Mouse (Mus musculus) thymus, postnatal 14 days (tissue): ENCODE results near the gene Poc1a.

Source experiments
- DNase-seq: peaks from one replicate; pipeline ENCODE4 v3.0.0; 2021

Poc1a gene

DNA sequence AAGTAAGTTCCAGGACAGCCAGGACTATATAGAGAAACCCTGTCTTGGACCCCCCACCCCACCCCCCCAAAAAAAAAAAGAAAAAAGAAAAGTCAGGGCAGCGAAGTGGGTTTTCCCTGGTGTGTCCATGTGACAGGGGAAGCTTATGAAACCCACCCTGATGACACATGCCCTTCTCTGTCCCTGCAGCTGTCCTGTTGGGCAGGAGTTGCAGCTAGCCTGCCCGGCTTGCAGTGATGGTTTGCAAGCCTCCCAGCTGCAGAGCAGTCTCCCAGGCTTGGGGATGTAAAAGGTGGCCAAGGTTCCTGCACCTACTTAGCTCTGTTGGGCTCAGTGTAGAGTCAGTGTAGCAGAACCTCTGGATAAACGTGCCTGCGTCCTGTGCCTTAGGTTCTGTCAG, 58.9 kb downstream of the Poc1a start:
- DNase-seq = no peak

DNA sequence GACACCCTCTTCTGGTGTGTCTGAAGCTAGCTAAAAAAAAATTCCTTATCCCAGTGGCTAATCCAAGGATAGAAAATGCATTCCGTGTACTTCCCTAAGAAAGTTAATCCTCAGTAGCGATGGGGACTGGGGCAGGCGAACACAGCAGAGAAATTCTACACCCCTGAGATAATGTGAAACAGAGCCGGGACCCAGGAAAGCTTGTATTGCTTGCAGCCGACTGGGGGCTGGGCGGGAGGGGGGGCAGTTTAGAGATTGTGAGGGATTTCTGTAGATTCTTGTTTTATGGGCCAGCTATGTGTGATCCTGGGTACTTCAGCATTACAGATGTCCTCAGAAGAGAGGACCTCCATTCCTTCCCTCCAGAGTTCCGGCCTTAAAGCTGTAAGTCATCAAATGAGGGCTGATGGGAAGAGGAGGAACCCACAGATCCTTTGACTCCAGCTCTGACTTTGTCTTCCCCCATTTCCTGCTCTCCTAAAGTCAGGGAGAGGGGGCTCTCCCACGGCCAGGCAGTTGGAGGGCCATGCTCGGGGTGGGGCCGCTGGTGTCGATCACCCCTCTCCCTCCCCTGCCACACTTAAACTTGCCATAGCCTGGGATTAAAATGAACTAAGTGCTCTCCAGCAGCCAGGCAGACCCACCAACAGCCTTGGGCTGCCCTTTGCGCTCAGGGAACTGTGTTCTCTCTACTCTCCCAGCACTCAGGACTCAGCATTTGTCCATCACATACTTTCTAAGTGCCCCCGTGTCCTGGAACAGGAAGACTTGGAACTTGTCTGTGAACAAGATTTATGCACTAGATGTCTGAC, 59.8 kb downstream of the Poc1a start:
- DNase-seq = no peak

DNA sequence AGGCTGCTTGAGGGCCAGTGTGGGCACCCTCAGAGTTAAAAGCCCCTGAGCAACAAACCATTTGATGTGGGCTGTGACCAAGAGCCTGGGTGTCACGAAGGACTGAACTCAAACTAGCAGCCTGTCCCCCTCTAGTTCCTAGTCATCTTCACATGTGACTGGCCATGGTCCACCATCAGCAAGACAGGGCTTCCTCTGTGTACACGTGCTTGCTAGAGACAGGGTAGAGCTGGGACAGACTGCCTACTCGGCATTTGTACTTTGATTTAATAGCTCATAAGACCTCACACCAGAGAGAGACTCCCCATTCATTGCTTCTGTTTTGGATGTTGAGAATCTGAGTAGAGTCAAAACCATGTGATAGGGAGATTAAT, 60.4 kb downstream of the Poc1a start:
- no peak for DNase-seq

DNA sequence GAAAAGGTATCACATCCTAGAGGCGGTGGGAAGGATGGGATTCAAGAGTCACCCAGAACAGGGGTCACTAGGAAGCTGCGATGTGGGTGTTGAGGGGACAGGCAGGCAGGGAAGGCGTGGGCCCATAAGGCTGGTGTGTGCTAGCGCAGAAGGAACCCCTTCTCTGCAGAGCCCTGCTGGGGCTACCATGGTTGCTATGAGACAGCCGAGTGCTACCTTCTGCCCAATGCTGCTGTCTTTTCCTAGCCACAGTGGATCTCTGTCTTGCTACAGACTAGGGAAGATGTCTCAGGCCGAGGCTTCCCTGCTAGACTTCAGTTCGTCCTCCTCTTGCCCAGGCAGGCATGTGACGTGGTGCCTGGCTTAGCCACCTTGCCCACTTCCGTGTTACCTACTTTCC, 61.7 kb downstream of the Poc1a start:
- no peak for DNase-seq

- no peak for DNase-seq
Measured at GRCm38 (mm10) chr9:106345167-106345566, 64.3 kb downstream of the Poc1a start.

DNA sequence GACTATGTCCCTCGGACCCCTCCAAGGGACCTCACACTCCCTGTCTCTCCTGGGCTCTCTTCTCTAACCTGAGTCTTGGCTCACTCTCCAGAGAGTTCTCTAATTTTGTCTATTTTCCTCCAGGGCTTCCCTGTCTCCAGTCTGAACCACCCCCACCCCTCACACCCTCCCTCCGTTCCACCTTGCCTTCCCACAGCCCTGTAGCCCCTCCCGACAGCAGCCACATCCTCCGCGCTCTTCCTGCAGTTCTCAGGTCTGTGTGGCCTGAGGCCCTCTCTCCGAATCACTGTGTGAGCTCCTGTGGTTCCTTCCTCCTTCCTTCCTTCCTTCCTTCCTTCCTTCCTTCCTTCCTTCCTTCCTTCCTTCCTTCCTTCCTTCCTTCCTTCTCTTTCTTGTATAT, 64.8 kb downstream of the Poc1a start:
- DNase-seq = no peak

GRCm38 (mm10) chr9:106348281-106348680, 67.4 kb downstream of the Poc1a start:
- no peak for DNase-seq

DNA sequence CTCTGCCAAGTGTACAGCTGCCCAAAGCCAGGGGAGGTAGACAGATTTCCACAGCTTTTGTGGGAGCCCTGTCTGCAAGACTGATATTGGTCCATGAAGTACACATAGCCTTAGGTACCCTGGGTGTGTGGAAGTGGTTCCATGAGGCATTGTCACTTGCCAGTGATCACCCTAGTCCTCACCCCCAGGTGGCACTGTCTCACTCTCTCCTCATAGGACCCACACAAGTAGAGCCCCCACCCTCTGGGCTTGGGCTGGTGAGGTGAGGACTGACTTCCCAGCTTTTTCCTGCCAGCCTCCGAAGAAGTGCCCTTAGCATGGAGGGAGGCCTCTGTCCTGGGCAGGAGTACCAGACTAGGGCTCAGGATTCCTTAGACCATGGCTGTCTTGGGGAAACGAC, 68.2 kb downstream of the Poc1a start:
- peak; percentile 62 for DNase-seq

DNA sequence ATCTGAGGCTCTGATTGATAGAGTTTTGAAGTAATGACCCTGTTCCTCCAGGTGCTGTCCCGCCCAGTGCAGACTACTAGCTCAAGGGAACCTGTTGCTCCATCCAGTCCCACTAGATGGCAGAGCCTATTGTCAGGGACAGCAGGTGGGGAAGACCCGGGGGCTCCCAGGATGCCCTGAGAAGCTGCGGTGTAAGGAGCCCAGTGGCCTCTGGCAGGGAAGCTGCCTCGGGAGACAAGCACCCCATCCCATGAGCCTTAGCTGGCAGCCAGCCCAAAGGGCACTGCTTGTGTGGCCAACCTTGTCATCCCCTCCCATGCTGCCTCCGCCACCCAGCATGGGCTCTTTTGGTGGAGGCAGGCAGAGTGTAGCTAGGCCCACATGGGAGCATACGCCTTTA, 70.3 kb downstream of the Poc1a start:
- peak; percentile 13 for DNase-seq

DNA sequence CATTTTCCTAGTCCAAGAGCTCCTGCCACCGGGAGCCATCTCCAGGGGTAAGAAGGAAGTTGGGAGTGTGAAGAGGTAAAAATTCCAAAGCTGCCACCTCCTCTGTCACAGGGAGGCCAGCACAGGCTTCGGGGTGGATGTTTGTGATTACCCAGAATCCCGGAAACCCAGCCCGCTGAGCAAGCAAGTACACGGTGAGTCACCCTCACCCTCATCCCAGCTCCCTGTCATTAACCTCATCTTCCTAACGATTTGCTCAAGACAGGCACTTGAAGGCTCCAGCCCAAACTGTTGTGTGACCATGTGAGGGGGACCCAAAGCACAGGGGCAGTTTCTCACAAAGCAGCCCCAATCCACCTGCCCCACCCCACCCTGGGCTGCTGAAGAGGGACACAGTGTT, 72.9 kb downstream of the Poc1a start:
- no peak for DNase-seq

GRCm38 (mm10) chr9:106354810-106355209, 73.9 kb downstream of the Poc1a start:
- no peak for DNase-seq

- no peak for DNase-seq
Measured at GRCm38 (mm10) chr9:106355217-106355974, 74.5 kb downstream of the Poc1a start.

- no peak for DNase-seq
Measured at GRCm38 (mm10) chr9:106355975-106356286, 75.1 kb downstream of the Poc1a start.

DNA sequence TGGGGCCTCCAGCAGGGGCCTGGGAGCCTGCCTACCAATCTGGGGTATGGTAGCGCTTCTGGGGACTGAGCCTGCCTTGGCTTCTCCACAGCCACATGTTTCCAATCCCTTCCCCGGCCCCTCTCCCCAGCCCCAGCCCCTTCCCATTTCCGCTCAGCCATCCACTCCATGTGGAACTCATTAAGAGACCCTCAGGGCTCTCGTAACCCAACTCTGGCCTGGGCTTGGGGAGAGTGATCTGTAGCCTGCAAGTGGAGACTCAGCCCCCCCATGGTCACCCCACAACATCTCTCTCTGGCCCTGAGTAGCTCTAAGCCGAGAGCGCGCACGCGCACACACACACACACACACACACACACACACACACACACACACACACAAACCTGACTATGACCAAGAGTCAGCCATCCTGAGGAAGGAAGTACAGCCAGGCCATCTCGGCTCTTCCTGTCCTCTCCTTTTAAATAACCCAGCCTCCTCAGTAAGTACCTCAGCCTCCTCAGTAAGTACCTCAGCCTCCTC, 75.5 kb downstream of the Poc1a start:
- DNase-seq = no peak

- no peak for DNase-seq
Measured at GRCm38 (mm10) chr9:106357167-106357566, 76.3 kb downstream of the Poc1a start.

- no peak for DNase-seq
Measured at GRCm38 (mm10) chr9:106359297-106359696, 78.4 kb downstream of the Poc1a start.

DNA sequence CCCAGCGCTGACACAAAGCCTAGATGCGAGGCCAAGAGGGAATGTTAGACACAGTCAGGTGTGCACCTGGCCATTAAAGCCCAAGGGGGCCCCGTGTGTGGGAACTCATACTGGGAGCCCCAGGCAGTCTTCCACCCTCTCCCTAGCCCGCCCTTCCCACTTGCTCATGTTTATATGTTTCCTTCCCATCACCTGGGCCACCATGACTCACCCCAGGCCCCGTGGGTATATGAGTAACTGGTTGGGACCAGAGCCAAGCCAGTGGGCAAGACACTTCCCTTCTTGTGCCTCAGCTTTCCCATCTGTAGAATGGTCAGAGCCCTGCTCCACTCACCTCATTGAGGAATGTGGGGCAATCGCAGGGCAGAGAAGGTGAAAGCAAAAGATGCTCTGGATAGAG, 80.3 kb downstream of the Poc1a start:
- no peak for DNase-seq

DNA sequence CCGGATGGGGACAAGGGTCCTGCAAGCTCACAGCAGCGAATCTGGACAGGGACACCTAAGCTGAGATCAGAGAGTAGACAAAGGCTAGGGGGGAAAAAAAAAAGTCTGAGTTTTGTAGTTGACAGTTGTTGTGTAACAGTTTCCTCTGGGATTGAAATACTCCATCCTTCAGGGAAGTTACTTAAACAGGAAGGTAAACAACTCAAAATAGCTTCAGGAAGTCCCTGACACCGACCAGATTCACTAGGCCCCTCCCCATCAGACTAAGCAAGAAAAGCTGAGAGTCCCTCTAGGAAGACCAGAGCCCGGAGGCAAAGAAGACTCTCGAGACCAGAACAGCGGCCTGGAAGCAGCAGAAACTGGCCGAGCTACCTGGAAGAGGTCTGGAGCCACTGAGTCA, 84.5 kb downstream of the Poc1a start:
- DNase-seq = no peak

DNA sequence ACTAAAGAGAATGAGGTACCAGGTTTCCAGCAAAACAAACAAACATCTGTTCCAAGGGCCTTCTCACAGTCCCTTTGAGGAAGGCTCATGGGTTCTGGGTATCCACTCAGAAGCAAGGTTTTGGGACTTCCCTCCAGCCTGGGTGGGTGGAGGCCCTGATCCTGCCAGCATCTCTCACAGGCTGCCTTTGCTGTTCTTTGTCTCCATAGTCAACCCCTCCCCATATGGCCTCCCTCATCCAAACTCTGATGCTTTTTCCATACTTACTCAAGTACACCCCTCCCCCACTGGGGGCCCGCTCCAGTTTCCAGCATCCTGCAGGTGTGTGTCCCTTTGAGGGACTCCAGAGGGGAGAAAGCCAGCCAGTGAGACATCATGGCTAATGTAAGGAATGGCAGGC, 85.3 kb downstream of the Poc1a start:
- DNase-seq = no peak

DNA sequence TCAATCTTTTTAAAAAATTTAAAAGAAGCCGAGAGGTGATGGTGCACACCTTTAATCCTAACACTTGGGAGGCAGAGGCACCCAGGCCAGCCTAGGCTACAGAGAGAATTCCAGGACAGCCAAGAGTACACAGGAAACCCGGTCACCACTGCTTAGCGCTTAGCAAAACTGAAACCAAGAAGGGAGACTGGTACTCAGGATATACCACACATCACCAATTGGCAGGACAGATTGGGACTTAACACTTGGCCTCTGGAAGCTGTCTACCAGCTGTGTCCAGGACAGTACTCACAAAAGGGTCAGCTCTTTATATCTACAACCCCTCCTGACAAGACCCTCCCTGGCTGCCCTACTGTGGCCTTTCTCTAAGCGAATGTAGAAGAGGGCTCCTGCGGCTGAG, 86.1 kb downstream of the Poc1a start:
- no peak for DNase-seq

DNA sequence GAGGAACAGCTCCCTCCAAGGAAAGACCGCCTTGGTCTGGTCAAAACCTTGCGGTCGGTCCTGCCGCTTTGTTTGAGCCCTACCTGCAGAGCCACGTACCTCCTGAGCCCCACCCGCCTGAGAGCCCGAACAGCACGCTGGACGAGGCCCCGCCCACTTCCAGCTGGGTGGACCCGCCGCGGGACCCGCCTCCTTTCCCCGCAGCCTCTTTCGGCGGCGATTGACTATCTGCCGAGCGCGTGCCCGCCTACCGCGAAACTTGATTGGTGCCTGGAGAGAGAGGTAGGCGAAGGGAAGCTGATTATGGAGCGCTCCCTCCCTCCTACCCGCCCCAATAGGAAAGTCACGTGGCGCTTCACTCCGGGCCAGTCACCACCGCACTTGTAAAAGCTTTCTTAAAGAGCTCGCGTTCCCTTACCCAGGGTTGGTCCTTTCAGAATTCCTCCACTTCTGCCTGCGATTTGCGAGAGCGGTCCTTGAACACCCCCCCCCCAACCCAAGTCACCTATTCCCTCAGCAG, 86.8 kb downstream of the Poc1a start:
- peak; percentile 99 for DNase-seq

GRCm38 (mm10) chr9:106368112-106368717, 87.4 kb downstream of the Poc1a start, which contains the start of gene Dusp7:
TSS of gene Dusp7 (plus strand) at chr9:106368632.
- DNase-seq = peak; percentile 77

GRCm38 (mm10) chr9:106368831-106369501, 88.1 kb downstream of the Poc1a start:
- peak; percentile 64 for DNase-seq
